Mouse (Mus musculus): Measurements from ENCODE around the gene Ly6g6f.

- TF ChIP-seq CTCF (IDR thresholded peaks at IDR 0.05; ENCODE audit: insufficient read depth, low read length) (no peak), POLR2A (IDR thresholded peaks at IDR 0.05; ENCODE audit: borderline replicate concordance, extremely low read depth, low read depth, low read length) (no peak)
Measured at GRCm38 (mm10) chr17:35125081-35125480, 39.7 kb upstream of the Ly6g6f start.

All from lung, adult 2 months (tissue).